Mouse (Mus musculus): Measurements from ENCODE around the gene Flot1. TPM values are rescaled to one million over a fixed set of nuclear protein-coding genes. Genes with fewer than 3 reads are reported as not detected.

Flot1 gene
- polyA plus RNA-seq (2012; rRNA removed): 78.1 and 82.9 TPM in 2 replicates

DNA sequence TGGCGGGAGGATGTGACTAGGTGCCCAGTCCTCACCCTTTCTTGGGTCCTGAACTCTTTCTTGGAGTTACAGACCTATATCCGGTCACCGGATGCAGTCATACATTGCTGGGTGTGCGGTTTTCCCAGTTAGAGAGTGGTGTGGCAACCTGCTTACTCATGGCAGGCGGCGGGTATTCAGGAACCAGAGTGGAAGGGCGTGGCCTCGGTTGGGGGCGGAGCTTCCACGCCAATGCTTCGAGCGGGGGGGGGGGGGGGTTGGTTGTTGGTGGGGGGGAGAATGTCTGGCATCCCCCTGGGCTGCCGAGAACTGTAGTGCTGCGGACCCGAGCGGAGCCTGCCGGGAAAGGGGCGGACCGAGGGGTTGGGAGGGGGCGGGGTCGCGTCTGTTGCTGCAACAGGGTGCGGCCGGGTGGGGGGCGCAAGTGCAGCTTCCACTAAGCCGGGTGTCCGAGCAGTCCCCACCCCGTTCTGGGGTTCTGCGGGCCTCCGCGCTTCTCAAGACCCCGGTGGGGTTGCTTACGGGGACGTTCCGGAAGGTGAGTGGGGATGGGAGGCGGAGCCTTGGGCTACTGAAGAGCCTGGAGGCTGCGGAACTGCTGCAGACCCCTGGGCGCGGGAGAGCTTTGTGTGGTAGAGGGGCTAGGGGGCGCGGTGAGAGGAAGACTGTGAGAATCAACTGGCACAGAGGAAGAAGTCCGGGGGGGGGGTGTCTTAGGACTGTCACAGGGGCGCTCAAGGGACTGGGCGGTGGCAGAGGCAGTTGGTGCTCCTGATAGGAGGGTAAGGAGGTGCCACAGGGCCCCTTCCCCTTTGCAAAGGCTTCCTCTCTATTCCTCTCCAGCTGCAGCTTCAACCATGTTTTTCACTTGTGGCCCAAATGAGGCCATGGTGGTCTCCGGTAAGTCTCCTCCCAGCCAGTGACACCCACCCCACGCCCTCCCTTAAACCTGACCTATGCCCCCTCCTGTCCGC lies at the start of gene Flot1:
Gene Flot1 (plus strand): TSS at position 267 of the 974 bp plus-strand sequence.

DNA sequence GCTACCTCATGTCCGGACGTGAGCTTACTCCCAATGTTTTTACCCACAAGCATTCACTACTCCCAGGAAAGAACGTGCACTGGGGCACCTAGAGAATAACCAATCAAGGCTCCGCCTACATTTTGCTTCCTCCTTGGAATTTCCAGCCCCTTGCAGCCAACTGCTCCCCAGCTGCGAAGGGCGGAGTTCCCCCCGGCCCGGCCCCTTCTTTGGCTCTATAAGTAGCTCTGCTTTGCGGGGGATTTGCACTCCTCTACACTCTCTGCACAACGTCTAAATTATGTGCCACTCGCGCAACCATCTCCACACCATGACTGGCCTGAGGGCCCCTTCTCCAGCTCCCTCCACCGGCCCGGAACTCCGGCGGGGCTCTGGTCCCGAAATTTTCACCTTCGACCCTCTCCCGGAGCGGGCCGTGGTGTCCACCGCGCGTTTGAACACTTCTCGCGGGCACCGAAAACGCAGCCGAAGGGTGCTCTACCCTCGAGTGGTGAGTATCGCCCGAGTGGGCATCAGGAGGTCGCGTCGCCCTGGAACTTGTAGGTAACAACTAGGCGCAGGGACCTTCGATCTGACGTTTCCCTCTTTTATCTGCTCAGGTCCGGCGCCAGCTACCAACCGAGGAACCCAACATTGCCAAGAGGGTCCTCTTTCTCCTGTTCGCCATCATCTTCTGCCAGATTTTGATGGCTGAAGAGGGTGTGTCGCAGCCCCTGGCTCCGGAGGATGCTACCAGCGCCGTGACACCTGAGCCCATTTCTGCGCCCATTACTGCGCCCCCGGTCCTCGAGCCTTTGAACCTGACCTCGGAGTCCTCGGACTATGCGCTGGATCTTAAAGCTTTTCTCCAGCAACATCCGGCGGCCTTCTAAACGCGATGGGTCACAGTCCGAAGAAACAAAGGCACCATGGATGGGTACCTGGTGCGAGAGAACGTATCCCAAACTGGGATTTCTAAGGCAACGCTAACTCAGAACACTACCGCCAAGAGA lies 1.3 kb upstream of the Flot1 start, which contains the start of gene Ier3:
Gene Ier3 (plus strand): TSS at position 246 of the 992 bp plus-strand sequence.

GRCm38 (mm10) chr17:35838122-35838544 lies 15.1 kb downstream of the Flot1 start, which contains the start of gene Tubb5:
Tubb5 (minus strand) TSS chr17:35838306.

DNA sequence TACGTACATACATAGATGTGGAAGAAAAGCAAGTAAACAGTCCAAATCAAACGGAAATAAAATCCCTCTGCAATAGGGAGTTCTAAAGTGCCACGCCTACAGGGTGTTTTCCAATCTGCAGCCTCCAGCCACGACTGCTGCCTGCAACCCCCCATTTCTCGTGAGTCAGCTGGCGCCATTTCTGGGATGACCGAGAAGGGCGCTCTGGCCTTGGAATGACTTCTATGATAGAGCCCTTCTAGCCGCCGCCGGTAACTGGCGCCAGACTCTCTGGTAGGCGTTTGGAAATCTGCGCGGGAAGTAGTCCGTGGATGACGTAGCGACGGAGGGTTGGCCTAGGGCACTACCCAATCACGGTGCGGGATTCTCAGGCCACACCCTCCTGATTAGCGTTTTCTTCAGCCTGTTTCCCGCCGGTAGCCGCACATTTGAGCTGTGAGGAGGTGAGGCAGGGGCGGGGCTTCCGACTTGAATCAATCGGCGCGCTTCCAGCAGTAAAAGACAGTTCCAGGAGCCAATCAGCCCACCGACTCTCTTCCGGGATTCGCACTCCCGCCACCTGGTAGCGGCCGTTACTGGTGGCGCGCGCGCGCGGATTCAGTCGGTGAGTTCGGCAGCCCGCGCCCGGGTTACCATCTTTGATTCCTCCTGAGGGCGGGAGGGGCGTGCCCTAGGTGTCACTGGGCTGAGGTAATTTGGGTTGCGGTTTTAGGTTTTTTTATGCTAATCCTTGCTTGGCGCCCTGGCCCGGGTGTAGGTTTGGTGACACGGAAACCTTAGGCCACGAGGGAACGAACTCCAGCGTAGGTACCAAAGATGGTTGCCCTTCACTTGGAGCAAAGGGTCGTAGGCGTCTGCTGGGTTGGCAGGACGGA lies 18.3 kb downstream of the Flot1 start, which contains the start of gene Mdc1:
Gene Mdc1 (plus strand): TSS at position 440 of the 875 bp plus-strand sequence.

DNA sequence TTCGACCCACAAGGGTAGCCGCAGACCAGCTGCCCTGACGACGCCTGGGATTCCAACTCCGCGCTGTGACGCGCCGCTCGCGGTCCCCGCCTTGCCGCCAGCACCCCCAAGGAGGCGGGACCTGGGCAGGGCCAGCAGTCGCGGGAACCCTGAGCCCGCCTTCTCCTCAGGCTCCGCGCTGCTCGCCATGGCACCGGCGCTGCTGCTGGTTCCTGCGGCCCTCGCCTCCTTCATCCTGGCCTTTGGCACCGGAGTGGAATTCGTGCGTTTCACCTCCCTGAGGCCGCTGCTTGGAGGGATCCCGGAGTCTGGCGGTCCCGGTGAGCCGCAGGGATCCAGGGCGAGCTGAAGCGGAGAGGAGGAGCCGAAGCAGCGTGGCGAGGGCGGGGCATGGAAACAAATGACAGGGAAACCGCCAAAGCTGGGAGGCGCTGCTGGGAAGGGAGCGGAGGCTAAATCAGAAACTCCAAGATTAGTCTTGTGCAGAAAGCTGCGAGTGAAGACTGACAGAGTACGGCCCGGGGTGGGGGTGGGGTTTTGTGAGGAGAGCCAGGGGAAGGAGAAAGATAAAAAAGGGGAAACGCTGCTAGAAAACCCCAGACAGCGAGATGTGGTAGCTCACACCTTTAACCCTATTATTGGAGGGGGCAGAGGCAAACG lies 38.3 kb downstream of the Flot1 start, which contains the start of gene Nrm:
Gene Nrm (plus strand): TSS at position 121 of the 660 bp plus-strand sequence.

DNA sequence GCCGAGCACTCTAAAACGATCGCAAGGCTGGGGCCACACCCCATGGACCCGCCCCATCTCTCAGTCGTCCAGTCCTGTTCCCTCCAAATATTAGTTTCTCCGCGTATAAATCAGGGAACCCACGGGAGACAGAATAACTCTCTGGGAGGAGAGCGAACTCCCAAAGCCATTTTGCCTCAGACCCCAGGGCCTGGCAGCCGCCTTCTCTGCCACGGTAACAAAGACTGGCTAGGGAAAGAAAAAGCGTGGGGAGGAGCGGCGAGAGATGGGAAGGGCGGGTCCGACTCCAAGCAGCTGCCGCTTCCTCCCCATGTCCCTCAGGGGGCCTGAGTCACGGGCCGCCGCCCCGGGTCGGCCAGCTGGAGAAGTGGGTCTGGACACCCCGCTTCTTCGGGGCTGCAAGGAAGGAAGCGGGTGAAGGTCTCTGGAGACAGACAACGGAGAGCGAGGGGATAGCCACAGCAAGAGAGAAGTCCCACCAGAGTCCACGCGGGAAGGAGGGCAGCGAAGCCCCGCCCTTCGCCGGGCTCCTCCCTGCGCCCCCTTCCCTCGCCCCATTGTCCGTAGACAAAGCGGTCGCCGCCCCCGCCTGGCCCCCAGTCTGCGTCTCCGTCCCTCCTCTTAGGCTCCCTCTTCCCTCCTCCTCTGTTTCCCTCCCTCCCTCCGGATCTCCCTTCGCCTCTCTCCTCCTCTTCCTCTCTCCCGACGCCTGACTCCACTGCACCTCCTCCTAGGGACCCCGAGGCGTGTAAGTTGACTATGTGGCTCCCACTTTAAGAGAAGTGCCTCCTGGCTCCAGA lies 42.7 kb downstream of the Flot1 start, which contains the start of gene Ppp1r18:
Gene Ppp1r18 (plus strand): TSS at position 113 of the 800 bp plus-strand sequence.

DNA sequence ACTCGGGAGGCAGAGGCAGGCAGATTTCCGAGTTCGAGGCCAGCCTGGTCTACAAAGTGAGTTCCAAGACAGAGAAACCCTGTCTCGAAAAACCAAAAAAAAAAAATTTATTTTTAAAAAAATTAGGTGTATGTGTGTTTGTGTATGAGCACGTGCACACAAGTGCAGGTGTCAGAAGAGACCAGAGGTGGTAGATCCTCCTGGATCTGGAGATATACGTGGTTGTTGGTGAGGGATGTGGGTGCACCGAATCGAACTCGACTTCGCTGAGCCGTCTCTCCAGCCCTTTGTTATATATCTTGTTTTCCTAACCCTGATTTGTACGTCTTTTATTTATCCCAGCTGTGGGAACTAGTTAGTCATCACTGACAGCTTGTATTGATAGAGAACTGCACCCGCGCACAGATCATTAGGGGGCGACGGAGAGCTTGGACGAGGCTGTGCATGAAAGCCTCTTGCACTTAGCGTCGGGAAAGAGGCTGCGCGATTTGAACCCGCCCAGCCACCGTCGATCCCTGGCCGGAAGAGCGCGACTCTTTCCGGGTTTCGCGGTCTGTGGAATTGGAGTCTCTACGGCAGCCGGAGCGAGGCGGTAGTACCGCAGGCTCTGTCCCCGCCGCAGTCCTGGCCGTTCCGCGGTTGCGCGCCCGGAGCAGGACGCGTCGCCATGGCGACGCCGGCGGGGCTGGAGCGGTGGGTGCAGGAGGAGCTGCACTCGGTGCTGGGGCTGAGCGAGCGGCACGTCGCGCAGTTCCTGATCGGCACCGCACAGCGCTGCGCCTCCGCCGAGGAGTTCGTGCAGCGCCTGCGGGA lies 56.4 kb downstream of the Flot1 start, which contains the start of gene Dhx16:
Gene Dhx16 (plus strand): TSS at position 575 of the 813 bp plus-strand sequence.

Other genes starting within 250 kb of the Flot1 start
- 0.29 TPM in 1 of 2 replicates, not detected in the other for gene Sfta2, start 221.7 kb upstream of the Flot1 start, polyA plus RNA-seq (2012; rRNA removed)
- gene Gm9573, start 196.6 kb upstream of the Flot1 start, polyA plus RNA-seq (2012; rRNA removed): not detected in 2 replicates
- 0.17 TPM in 1 of 2 replicates, not detected in the other for gene Mucl3, start 179.5 kb upstream of the Flot1 start, polyA plus RNA-seq (2012; rRNA removed)
- gene Vars2, start 155.6 kb upstream of the Flot1 start, polyA plus RNA-seq (2012; rRNA removed): 71.0 and 77.4 TPM in 2 replicates
- 35.2 and 36.6 TPM in 2 replicates for gene Gtf2h4, start 149.5 kb upstream of the Flot1 start, polyA plus RNA-seq (2012; rRNA removed)
- gene Ddr1, start 118.6 kb upstream of the Flot1 start, polyA plus RNA-seq (2012; rRNA removed): 131 and 142 TPM in 2 replicates
- 47.8 and 66.0 TPM in 2 replicates for gene Ier3, start 1.5 kb upstream of the Flot1 start, polyA plus RNA-seq (2012; rRNA removed)
- 710 and 975 TPM in 2 replicates for gene Tubb5, start 15.1 kb downstream of the Flot1 start, polyA plus RNA-seq (2012; rRNA removed)
- gene Mdc1, start 18.3 kb downstream of the Flot1 start, polyA plus RNA-seq (2012; rRNA removed): 8.5 and 10.1 TPM in 2 replicates
- 26.5 and 32.4 TPM in 2 replicates for gene Nrm, start 38.1 kb downstream of the Flot1 start, polyA plus RNA-seq (2012; rRNA removed)
- 41.5 and 48.5 TPM in 2 replicates for gene Ppp1r18, start 42.4 kb downstream of the Flot1 start, polyA plus RNA-seq (2012; rRNA removed)
- 84.3 and 95.7 TPM in 2 replicates for gene Dhx16, start 56.6 kb downstream of the Flot1 start, polyA plus RNA-seq (2012; rRNA removed)
- 43.5 and 45.4 TPM in 2 replicates for gene 2310061I04Rik, start 74.2 kb downstream of the Flot1 start, polyA plus RNA-seq (2012; rRNA removed)
- gene Atat1, start 86.8 kb downstream of the Flot1 start, polyA plus RNA-seq (2012; rRNA removed): 124 and 129 TPM in 2 replicates
- gene Mrps18b, start 93.2 kb downstream of the Flot1 start, polyA plus RNA-seq (2012; rRNA removed): 85.0 and 105 TPM in 2 replicates
- gene Ppp1r10, start 93.2 kb downstream of the Flot1 start, polyA plus RNA-seq (2012; rRNA removed): 41.0 and 47.6 TPM in 2 replicates
- 92.0 and 103 TPM in 2 replicates for gene Abcf1, start 146.5 kb downstream of the Flot1 start, polyA plus RNA-seq (2012; rRNA removed)
- gene Gnl1, start 156.6 kb downstream of the Flot1 start, polyA plus RNA-seq (2012; rRNA removed): 33.9 and 37.8 TPM in 2 replicates
- 33.3 and 37.1 TPM in 2 replicates for gene Prr3, start 157.0 kb downstream of the Flot1 start, polyA plus RNA-seq (2012; rRNA removed)
- 0.67 and 2.2 TPM in 2 replicates for gene H2-T24, start 197.3 kb downstream of the Flot1 start, polyA plus RNA-seq (2012; rRNA removed)
- 139 and 154 TPM in 2 replicates for gene H2-T23, start 209.6 kb downstream of the Flot1 start, polyA plus RNA-seq (2012; rRNA removed)
- gene H2-T22, start 219.5 kb downstream of the Flot1 start, polyA plus RNA-seq (2012; rRNA removed): 38.3 and 50.5 TPM in 2 replicates
- gene Gm6034, start 219.7 kb downstream of the Flot1 start, polyA plus RNA-seq (2012; rRNA removed): not detected in 2 replicates
- gene Gm11127, start 235.1 kb downstream of the Flot1 start, polyA plus RNA-seq (2012; rRNA removed): 0.26 and 0.37 TPM in 2 replicates